Mouse (Mus musculus): ENCODE measurements around the gene Tpst1. TPM values are rescaled to one million over a fixed set of nuclear protein-coding genes. Genes with fewer than 3 reads are reported as not detected.

Gene Tpst1
- polyA plus RNA-seq, 1 experiment, result 32.9 TPM

DNA sequence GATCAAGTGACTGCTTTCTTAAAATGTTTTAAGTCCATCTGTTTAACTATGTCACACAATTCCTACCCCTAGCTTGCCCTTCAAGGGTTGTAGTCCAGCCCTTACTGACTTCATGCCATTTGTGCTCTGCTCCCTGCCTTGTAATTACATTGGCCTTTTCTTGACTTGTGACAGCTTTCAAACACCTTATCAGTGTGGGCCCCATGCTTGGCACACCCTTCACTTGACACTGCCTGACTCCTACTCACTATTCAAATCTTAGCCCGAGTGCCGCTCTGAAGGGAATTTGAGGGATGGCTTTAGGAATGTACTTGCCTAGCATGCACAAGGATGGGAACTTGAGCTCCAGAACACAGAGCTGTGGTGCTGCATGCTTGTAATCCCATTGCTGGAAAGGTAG lies 24.7 kb downstream of the Tpst1 start:
- no peak for TF ChIP-seq POLR2A (IDR thresholded peaks at IDR 0.05; ENCODE audit: borderline replicate concordance, extremely low read depth, insufficient read depth, insufficient read length, poor library complexity, severe bottlenecking)
- DNase-seq (ENCODE audit: low read depth), result no peak

DNA sequence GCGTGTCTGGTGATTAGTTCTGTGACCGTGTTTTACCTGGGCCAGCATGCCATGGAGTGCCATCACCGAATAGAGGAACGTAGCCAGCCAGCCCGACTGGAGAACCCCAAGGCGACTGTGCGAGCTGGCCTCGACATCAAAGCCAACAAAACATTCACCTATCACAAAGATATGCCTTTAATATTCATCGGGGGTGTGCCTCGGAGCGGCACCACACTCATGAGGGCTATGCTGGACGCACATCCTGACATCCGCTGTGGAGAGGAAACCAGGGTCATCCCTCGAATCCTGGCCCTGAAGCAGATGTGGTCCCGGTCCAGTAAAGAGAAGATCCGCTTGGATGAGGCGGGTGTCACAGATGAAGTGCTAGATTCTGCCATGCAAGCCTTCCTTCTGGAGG lies 28.6 kb downstream of the Tpst1 start:
- no peak for TF ChIP-seq POLR2A (IDR thresholded peaks at IDR 0.05; ENCODE audit: borderline replicate concordance, extremely low read depth, insufficient read depth, insufficient read length, poor library complexity, severe bottlenecking)
- no peak for TF ChIP-seq CTCF (IDR thresholded peaks at IDR 0.05; ENCODE audit: borderline replicate concordance, extremely low read depth, insufficient read depth, insufficient read length)
- DNase-seq (ENCODE audit: low read depth), result no peak

DNA sequence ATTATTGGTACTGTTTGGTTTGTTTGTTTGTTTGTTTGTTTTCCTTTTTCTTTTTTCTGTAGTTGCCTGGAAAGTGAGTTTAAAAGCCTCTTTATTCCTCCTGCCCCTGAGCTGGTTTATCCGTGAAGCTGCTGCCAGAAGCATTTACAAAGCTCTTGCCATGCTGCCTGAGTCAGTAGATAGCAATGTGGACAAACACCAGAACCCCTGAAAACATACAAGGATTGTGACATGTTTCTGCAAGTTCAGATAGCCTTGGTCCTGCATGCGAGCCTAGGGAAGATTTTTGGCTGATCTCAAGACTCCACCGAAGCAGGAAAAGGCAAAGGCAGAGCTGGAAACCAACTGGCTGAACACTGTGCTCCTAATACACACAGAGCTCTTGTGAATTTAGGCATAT lies 36.2 kb downstream of the Tpst1 start:
- TF ChIP-seq POLR2A (IDR thresholded peaks at IDR 0.05; ENCODE audit: borderline replicate concordance, extremely low read depth, insufficient read depth, insufficient read length, poor library complexity, severe bottlenecking) (no peak), CTCF (IDR thresholded peaks at IDR 0.05; ENCODE audit: borderline replicate concordance, extremely low read depth, insufficient read depth, insufficient read length) (no peak)
- no peak for DNase-seq (ENCODE audit: low read depth)

DNA sequence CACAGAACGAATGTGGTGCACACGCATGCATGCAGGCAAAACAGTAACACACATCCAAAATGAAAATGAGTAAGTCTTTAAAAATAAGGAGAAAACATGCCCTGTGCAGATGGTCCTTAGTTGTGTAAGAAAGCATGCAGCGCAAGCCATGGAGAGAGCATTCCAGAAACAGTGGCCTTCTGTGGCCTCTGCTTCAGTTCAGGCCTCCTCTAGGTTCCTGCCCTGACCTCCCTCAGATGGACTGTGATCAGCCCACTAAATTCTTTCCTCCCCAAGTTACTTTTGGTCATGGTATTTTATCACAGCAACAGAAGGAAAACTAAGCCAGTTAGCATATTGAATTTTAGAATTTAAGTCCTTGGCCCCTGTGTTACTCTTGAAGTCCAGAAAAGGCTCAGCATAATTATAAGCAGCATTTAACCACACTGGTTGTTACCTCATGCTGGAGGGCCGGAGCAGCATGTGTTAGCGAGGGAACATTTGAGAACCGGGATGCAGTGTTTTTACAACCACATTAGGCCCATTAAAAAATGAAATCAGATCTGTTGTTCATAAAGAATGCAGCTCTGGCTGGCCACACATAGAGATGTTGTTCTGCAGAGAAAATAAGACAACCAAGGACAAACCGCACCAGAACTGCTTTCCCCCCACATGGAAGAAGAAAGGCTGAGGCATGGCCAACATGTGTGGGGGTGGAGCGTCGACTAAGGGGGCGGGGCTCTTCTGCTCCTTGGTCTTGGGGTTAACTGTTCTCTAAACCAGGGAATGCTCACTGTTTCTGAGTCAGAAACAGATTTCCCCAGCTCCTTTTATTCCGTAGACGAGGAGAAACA lies 37.7 kb downstream of the Tpst1 start:
- TF ChIP-seq CTCF (IDR thresholded peaks at IDR 0.05; ENCODE audit: borderline replicate concordance, extremely low read depth, insufficient read depth, insufficient read length), result no peak
- DNase-seq (ENCODE audit: low read depth), result no peak

DNA sequence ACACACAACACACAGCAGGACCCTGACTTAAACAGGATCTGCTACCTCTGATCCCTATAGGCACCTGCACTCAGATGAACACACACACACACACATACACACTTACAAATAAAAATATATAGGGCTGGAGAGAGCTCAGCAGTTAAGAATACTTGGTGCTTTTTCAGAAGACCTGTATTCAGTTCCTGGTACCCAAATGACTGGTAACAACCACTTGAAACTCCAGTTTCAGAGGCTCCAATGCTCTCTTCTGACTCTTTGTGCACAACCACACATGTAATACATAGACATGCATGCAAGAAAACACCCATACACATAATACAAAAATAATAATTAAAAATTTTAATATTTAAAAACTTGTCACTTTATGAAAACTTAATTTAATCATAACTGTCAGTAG lies 39.5 kb downstream of the Tpst1 start:
- TF ChIP-seq POLR2A (IDR thresholded peaks at IDR 0.05; ENCODE audit: borderline replicate concordance, extremely low read depth, insufficient read depth, insufficient read length, poor library complexity, severe bottlenecking) (no peak), CTCF (IDR thresholded peaks at IDR 0.05; ENCODE audit: borderline replicate concordance, extremely low read depth, insufficient read depth, insufficient read length) (no peak)

DNA sequence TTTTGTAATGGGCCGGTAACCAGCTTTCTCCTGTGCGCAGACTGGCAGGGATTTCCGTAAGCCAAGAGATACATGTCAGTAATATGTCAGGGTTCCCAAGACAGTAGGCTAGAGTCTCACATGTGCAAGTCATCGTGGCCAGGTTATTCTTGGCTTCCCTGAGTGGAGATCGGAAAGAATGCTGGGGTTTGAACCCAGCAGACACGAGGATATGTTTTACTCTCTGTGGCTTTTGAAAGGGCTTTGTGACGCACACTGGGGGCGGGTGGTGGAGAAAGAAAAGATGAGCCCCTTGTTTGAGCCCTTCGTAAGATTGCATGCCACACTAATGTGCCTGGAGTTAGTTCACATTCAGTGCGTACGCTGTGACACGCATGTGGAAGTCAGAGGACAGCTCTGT lies 43.0 kb downstream of the Tpst1 start:
- TF ChIP-seq POLR2A (IDR thresholded peaks at IDR 0.05; ENCODE audit: borderline replicate concordance, extremely low read depth, insufficient read depth, insufficient read length, poor library complexity, severe bottlenecking), result no peak
- TF ChIP-seq CTCF (IDR thresholded peaks at IDR 0.05; ENCODE audit: borderline replicate concordance, extremely low read depth, insufficient read depth, insufficient read length), result no peak
- no peak for DNase-seq (ENCODE audit: low read depth)

More for the DNA sequence above, 39.5 kb downstream of the Tpst1 start:
- no peak for DNase-seq (ENCODE audit: low read depth)

DNA sequence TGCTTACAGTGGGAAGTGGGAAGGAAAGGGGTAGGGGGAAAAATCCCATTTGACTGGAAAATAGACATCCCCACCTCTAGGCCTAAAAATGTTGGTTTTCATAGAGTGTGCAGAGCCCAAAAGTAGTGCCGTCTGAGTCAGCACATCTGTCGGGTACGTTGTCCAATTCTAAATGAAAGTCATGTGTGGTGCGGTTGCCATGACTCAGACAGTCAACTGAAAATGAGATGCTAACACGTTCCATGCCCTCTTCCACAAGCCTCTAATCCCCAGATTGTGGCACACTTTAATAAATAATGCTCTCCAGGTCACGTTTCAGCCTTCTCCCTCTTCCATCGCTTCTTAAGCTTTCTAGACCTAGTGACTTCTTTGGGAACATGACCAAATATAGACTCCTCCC lies 43.7 kb downstream of the Tpst1 start:
- TF ChIP-seq CTCF (IDR thresholded peaks at IDR 0.05; ENCODE audit: borderline replicate concordance, extremely low read depth, insufficient read depth, insufficient read length), result no peak
- TF ChIP-seq POLR2A (IDR thresholded peaks at IDR 0.05; ENCODE audit: borderline replicate concordance, extremely low read depth, insufficient read depth, insufficient read length, poor library complexity, severe bottlenecking), result no peak
- DNase-seq (ENCODE audit: low read depth), result no peak

DNA sequence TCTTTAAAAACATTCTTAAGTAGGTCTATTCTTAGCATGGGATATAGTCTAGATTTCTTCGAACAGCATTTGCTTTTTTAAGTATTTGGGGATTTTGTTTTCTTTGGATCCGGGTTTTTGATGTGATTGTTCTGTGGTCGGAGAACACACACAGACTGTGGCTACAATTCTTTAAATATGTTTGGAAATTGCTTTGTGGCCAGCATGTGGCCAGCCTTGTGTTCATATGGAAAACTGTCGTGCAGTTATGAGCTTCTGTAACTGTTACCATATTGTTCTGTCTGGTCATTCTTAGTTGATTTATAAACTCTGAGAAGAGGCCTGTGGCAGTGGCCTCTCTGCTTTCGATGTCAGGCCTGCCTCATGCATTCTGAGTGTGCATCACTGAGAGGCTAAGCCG lies 44.8 kb downstream of the Tpst1 start:
- TF ChIP-seq POLR2A (IDR thresholded peaks at IDR 0.05; ENCODE audit: borderline replicate concordance, extremely low read depth, insufficient read depth, insufficient read length, poor library complexity, severe bottlenecking) (no peak), CTCF (IDR thresholded peaks at IDR 0.05; ENCODE audit: borderline replicate concordance, extremely low read depth, insufficient read depth, insufficient read length) (no peak)
- DNase-seq (ENCODE audit: low read depth), result no peak

DNA sequence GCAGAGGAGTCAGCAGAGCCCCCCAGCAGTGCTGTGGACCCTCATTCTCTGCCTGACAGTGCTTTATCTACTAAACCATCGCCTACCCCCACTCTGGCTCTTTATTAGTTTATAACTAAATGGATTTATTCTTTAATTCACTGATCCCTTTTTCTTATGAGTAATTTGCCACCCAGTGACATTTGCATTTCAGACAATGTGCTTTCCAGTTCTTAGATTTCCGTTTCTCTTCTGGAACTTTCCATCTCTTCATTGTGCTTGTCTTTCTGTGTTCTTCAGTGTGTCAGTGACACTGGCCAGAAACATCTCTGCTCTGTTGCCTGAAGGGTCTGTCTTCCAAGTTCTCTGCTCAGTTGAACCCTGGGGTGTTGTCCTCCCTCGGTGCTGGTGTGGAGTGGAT lies 46.1 kb downstream of the Tpst1 start:
- no peak for DNase-seq (ENCODE audit: low read depth)
- TF ChIP-seq POLR2A (IDR thresholded peaks at IDR 0.05; ENCODE audit: borderline replicate concordance, extremely low read depth, insufficient read depth, insufficient read length, poor library complexity, severe bottlenecking), result no peak
- TF ChIP-seq CTCF (IDR thresholded peaks at IDR 0.05; ENCODE audit: borderline replicate concordance, extremely low read depth, insufficient read depth, insufficient read length), result no peak

DNA sequence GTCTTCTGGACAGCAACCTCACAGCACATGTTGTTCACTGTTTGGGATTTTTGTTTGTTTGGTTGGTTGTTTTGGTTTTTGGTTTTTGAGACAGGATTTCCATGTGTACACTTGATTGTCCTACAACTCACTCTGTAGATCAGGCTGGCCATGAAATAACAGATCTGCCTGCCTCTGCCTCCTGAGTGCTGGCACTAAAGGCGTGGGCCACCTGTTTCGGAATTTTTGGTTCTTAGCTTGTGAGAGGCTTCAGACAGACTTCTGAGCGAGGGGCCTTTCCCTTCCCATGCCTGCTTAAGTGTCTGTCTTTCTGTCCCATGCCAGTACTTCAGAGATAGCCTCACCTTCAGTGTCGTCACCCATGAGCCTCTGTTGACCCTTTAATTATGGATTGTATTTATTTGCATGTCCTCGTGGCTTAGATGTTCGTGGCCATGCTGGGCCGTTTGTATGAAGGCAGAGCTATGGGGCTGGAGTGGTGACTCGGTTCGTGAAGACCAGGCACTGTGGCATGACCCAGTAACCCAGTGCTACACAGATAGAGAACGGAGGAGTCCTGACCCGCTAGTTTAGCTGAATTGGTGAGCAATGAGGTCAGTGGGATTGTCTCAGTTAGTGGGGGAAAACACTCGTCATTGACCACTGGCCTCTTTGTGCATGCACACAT lies 47.1 kb downstream of the Tpst1 start:
- DNase-seq (ENCODE audit: low read depth), result no peak
- no peak for TF ChIP-seq POLR2A (IDR thresholded peaks at IDR 0.05; ENCODE audit: borderline replicate concordance, extremely low read depth, insufficient read depth, insufficient read length, poor library complexity, severe bottlenecking)
- TF ChIP-seq CTCF (IDR thresholded peaks at IDR 0.05; ENCODE audit: borderline replicate concordance, extremely low read depth, insufficient read depth, insufficient read length), result no peak

DNA sequence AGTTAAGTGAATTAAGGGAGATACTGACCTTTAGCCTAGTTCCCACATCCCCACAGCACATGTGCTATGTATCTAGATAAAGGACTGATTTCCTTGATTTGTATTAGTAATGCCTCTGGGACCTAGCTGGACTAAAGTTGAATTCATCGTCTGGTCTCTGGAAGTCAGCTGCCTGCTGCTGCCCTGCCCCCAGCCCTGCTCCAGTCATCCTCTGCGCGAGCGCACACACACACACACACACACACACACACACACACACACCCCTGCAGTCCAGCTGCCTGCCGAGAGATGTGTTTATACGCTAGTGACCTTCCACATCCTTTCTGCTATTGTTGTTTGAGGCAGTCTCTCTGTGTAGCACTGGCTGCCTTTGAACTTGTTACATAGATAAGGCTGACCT lies 47.8 kb downstream of the Tpst1 start:
- no peak for TF ChIP-seq POLR2A (IDR thresholded peaks at IDR 0.05; ENCODE audit: borderline replicate concordance, extremely low read depth, insufficient read depth, insufficient read length, poor library complexity, severe bottlenecking)
- no peak for TF ChIP-seq CTCF (IDR thresholded peaks at IDR 0.05; ENCODE audit: borderline replicate concordance, extremely low read depth, insufficient read depth, insufficient read length)
- DNase-seq (ENCODE audit: low read depth), result peak; percentile 40

DNA sequence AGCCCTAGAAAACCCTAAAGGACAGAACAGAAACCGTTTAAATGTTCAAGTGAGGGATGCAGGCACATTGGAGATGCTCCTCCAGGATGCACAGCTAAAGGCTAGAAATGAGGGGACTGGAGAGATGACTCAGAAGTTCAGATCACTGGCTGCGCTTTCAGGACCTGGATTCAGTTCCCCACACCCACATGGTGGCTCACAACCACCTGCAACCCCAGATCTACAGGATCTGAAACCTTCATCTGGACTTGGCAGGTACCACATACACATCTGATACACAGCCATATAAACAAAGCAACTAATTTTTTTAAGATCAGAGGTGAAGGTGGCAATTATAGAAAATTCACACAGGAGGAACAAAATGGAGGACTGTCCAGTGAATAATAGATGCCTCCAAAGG lies 49.2 kb downstream of the Tpst1 start:
- TF ChIP-seq CTCF (IDR thresholded peaks at IDR 0.05; ENCODE audit: borderline replicate concordance, extremely low read depth, insufficient read depth, insufficient read length) (no peak), POLR2A (IDR thresholded peaks at IDR 0.05; ENCODE audit: borderline replicate concordance, extremely low read depth, insufficient read depth, insufficient read length, poor library complexity, severe bottlenecking) (no peak)
- DNase-seq (ENCODE audit: low read depth), result no peak
